Mouse (Mus musculus) gastrocnemius, postnatal 10 days (tissue): ENCODE measurements at regions not wholly inside any gene's neighbourhood (a gene's known extent, or its start where the extent isn't known, plus 50 kb on each side); places are given as distances from the start of the nearest gene placed in this dataset.

Source experiments
- DNase-seq: peaks from one replicate; pipeline ENCODE4 v3.0.0; 2021; ENCODE audit warnings: mixed read lengths

DNA sequence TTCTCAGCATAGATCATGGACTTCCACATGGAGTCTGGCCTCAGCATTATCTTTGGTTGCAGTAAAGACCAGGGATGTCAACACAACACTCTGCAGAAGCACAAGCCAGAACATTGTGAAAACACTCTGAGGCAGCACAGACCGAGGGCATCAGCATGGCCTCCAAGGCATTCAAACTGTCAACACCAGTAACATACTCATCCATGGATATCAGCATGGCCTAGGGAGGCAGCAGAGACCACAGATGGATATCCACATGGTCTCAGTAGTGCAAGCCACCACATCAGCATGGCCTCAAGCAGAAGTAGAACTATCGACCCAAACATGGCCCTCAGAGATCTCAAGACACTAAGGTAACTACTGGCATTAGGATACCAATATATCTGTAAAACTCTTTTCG lies 935.8 kb downstream of the Slitrk1 start:
- DNase-seq: no peak

DNA sequence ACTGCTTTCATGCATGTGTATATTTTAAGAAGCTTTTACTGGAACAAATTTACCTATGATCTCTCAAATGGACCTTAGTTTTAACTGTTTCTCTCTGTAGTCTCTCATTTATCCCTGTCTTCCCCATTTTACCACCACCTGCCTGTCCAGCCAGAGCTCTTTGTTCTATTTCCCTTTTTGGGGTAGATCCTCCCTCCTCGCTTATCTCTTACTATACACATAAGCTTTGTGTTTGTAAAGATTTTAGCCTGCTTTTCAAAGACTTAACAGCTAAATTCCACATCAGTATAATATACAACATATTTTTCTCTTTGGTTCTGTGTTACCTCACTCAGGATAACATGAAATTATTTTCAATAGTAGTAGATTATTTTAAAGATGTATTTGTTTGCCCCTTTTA lies 961.9 kb downstream of the Slitrk1 start:
- no peak for DNase-seq

DNA sequence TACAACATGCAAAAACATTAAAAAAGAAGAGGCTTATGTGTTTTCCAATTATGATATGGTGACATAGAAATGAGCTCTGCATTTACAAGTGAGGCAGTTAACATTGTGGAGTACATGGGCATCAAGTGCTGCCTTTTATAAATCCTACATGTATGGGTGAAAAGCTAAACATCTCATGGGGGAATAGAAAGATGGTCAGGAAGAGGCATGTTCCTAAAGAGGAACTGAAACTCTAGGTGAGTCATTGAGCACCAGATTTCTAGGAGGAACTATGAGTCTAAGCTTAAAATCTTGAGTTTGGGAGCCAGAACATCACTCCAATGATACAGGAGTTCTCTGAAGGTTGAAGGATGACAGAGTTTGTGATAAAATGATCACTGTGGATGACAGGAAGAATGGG lies 1010.2 kb downstream of the Slitrk1 start:
- DNase-seq: no peak

DNA sequence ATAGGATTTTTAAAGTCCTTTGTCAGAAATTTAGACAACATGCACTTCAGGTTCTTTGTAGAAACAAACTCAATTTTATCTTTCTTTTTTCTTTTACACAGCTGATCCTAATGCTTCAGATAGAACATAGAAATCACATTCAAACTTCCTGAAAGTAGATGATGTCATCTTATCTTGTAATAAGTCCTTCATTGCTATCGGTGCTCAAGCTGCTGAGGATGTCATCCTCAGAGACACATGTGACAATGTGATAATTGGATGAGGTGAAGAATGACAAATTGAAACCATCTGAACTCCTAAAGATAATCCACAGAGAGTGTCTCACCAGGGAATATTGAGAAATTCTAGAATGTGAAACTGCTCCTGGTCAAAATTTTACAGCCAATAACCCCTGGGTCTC lies 1012.1 kb downstream of the Slitrk1 start:
- DNase-seq: no peak

DNA sequence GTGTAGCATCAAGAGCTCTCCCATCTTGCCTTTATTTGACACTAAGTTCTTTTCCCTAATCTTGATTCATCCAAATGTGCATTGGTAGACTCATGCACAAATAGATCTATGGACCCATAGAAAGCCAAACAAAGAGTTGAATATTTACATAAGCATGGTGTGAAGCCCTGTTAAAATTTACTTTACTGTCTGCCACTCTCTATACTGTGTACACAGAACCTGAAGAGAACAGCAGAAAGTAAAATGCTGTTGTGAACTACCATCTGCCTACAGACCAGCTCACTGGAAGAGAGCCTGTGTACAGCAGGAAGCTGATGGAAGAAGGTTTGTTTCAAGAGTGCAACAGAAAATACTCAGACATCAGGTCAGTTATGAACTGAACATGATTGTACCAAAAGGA lies 1053.1 kb downstream of the Slitrk1 start:
- DNase-seq: no peak

DNA sequence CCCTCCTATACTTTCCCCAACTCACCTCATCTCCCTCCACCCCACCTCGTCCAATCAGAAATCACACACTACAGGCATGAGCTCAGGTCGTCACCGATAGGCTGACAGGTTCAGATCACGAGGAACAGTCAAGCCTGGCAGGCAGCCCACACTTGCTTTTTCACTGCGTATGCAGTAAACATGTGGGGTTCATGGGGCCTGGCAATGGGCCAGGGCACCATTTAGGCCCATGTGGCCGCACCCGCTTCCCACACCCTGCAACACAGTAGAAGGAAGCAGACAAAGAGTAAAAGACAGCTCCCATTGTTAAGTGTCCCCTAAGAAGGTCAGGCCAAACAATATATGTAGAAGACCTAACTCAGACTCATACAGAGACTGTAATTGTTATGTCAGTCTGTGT lies 1064.3 kb downstream of the Slitrk1 start:
- peak; percentile 4 for DNase-seq

DNA sequence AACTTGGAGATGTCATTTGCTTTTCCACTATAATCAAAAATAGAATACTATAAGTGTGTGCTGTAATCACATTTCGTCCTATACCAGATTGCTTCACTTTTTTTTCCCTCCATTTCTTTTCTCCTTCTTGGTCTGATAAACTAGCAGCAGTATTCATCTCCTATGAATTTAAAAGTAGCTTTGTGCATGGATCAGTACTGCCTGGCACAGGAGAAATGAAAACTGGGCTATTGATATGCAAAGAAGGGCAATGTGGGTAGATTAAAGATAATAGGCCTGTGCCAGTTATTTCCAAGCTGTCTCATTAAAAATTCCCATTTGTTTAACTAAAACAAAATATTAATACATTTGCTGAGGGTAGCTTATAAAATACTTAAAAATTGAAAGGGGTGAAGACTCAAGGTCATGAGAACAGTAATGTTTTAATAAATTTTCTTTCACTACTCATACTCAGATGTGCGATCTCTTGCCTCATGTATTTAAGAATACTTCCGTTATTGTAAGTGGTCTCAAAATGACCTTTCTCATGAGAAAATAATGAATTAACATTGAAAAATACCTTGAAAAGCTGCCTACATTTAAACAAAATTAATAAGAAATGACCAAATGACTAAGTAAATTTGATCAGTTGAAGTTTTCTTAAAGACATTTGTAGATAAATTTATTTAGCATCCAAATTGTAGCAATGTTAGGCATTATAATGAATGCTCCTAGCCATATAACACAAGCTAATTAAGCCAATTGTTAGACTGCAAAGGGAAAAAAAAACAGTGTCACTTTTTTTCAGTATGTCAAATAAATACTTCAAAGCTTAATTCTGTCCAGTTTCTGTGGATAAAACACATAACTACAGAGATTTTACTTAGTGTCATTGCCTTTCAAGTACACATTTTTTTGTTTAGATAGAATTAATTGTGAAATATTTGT lies 1068.4 kb downstream of the Slitrk1 start:
- DNase-seq: no peak

DNA sequence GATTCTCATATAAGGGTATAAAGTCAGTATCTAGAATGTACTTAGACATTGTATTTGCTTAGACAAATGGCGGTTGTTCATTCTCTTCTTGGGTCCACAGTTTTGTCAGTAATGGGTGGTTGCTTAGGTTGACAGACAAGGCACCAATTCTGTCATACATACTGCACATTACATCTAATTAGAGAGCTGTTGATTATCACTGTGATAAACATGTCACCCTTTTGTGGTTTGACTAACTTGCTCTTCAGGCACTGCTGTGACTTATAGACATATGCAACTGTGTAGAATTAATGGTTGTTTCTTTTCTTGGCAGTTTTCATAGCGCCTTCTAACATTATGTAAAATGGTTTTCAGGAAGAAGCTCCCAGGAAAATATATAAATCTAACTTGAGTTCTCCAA lies 1069.4 kb downstream of the Slitrk1 start:
- no peak for DNase-seq

DNA sequence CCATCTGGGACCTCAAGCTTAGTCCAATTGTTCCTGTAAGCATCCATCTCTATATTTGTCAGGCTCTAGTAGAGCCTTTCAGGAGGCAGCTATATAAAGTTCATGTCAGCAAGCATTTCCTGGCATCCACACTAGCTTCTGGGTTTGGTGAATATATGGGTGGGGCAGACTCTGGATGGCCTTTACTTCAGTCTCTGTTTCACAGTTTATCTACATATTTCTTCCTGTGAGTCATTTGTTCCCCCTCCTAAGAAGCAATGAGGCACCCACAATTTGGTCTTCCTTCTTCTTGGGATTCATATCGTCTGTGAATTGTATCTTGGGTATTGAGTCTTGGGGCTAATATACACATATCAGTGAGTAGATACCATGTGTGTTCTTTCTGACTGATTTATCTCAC lies 1081.0 kb downstream of the Slitrk1 start:
- DNase-seq: no peak

DNA sequence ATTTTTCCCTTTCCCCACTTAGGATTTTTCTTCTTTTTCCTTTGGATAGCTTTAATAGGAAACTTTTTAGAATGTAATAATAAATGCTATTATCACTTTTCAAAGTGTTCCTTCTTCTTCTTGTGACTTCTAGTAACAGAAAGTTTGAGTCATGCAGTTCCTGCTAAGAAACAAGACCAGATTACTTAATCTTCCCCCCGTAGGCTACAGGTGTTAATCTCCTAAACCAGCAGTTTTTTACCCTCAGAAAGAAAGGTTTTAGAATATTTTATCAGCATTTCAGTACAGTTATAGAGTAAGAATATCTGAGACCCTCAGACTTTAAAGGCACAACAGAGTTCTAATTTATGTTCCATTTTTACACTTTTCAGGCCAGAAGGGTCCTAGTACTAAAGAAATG lies 1128.7 kb downstream of the Slitrk1 start:
- DNase-seq: no peak
